Mouse (Mus musculus): Measurements from ENCODE around the gene Sidt1.

- TF ChIP-seq CTCF (IDR thresholded peaks at IDR 0.05; ENCODE audit: low read depth), result no peak
- no peak for TF ChIP-seq EP300 (optimal IDR thresholded peaks at IDR 0.05)
These were observed 27.4 kb downstream of the Sidt1 start for GRCm38 (mm10) chr16:44305606-44306005.
